ENCODE assay signal across 12 mouse cellular contexts in the genomic region with DNA sequence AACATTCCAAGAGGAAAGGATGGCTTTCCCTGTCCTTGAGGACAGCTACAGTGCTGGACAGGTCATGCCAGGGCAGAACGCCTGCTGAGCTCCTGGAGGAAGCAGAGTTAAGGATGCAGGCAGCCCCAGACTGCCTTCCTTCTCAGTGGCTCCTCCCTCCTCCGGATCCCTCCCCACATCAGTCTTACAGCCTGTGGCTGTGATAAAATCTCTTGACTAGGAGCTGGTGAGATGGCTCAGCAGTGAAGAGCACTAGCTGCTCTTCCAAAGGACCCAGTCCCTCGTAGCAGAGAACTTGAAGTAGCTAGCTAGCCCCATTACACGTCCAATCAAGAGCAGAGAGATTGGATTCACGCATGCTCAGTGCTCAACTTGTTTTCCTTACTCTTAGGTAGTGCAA. TPM values are rescaled to one million over a fixed set of nuclear protein-coding genes. Genes with fewer than 3 reads are reported as not detected.
A peak's percentile ranks its signal among the peaks of the same experiment; 100 is the strongest.
DNase-seq lines count a peak whose midpoint lies in the region; ATAC-seq lines count a peak whose summit lies in the region.
"Had no signal": no experiment of that assay in that cellular context is flagged by ENCODE, and none has a peak within 500 bp of the region (broad histone marks: within the 10 kb centered on the region; RNA-seq: fewer than 3 reads in every experiment).

No protein-coding gene starts in this region.

- WGBS in embryonic facial prominence, embryonic 12.5 days, result 44% methylated on average over 5 of the region's 5 CpGs
- 50% methylated on average over 5 of the region's 5 CpGs for WGBS in embryonic facial prominence, embryonic 10.5 days
- WGBS in liver, embryonic 11.5 days, result 46% methylated on average over 5 of the region's 5 CpGs

- intact Hi-C loops in left cerebral cortex, postnatal 4 days (cut with DNase I), result no loop called here

- no peaks in the 10 kb centered on the region for H3K9me3 ChIP-seq in embryonic facial prominence, embryonic 12.5 days
- H3K9me3 ChIP-seq in embryonic facial prominence, embryonic 10.5 days, result no peaks in the 10 kb centered on the region
- H3K9me3 ChIP-seq in liver, embryonic 11.5 days (ENCODE audit: control insufficient read depth, low read length), result no peaks in the 10 kb centered on the region
- H3K9me3 ChIP-seq: neural tube, embryonic 13.5 days had no signal

- no peak overlapping the region for H3K4me3 ChIP-seq in embryonic facial prominence, embryonic 12.5 days
- no peak overlapping the region for H3K4me3 ChIP-seq in embryonic facial prominence, embryonic 10.5 days
- no peak overlapping the region for H3K4me3 ChIP-seq in liver, embryonic 11.5 days (ENCODE audit: low read depth, low read length)
- H3K4me3 ChIP-seq: neural tube, embryonic 13.5 days had no signal

- ATAC-seq in embryonic facial prominence, embryonic 12.5 days (ENCODE audit: insufficient number of reproducible peaks, insufficient read depth, low FRiP score, low TSS enrichment), result 0 out of 2 replicates have a peak, but pooled peaks have one; percentile 18
- ATAC-seq in liver, embryonic 11.5 days (replicated peaks; ENCODE audit: low FRiP score), result peak; percentile 60; the same call in 1 of the 2 replicates

- peaks cover 24% of the 10 kb centered on the region for H3K4me1 ChIP-seq in embryonic facial prominence, embryonic 12.5 days
- H3K4me1 ChIP-seq in embryonic facial prominence, embryonic 10.5 days, result peaks cover 40% of the 10 kb centered on the region
- peaks cover 59% of the 10 kb centered on the region for H3K4me1 ChIP-seq in liver, embryonic 11.5 days (replicated peaks; ENCODE audit: control insufficient read depth, insufficient read depth, low read length)

- H3K9ac ChIP-seq in embryonic facial prominence, embryonic 12.5 days, result no peak overlapping the region
- no peak overlapping the region for H3K9ac ChIP-seq in liver, embryonic 11.5 days (ENCODE audit: low read depth, low read length)
- H3K9ac ChIP-seq: neural tube, embryonic 13.5 days had no signal

- no peak overlapping the region for H3K27ac ChIP-seq in embryonic facial prominence, embryonic 12.5 days
- no peak overlapping the region for H3K27ac ChIP-seq in embryonic facial prominence, embryonic 10.5 days (replicated peaks)
- no peak overlapping the region for H3K27ac ChIP-seq in liver, embryonic 11.5 days (ENCODE audit: low read depth, low read length)
- H3K27ac ChIP-seq: macrophage; neural tube, embryonic 13.5 days had no signal

- H3K36me3 ChIP-seq in embryonic facial prominence, embryonic 12.5 days, result no peaks in the 10 kb centered on the region
- H3K36me3 ChIP-seq in embryonic facial prominence, embryonic 10.5 days (replicated peaks), result no peaks in the 10 kb centered on the region
- no peaks in the 10 kb centered on the region for H3K36me3 ChIP-seq in liver, embryonic 11.5 days (ENCODE audit: control insufficient read depth, insufficient read depth, low read length)
- H3K36me3 ChIP-seq: neural tube, embryonic 13.5 days had no signal

- H3K4me2 ChIP-seq in embryonic facial prominence, embryonic 12.5 days (replicated peaks), result no peak overlapping the region
- no peak overlapping the region for H3K4me2 ChIP-seq in liver, embryonic 11.5 days
- H3K4me2 ChIP-seq: neural tube, embryonic 13.5 days had no signal

- no peak for DNase-seq in embryonic facial prominence, embryonic 10.5 days (ENCODE audit: low spot score)
- DNase-seq in spleen, postnatal 10 days (ENCODE audit: low spot score in 2 of 2), result peak; percentile 28 to 32
- DNase-seq in spleen, postnatal 36 days (ENCODE audit: low spot score in 2 of 2), result no peak
- no peak for DNase-seq in liver, embryonic 11.5 days (ENCODE audit: low spot score)
- peak; percentile 56 for DNase-seq in thymus, postnatal 25 days
- no peak for DNase-seq in cerebellum, postnatal 25 days
- DNase-seq in left cerebral cortex, postnatal 4 days, result no peak
- DNase-seq: embryo, embryonic 11 days; kidney, adult 18-20 months had no signal

- no peaks in the 10 kb centered on the region for H3K27me3 ChIP-seq in embryonic facial prominence, embryonic 12.5 days
- H3K27me3 ChIP-seq in embryonic facial prominence, embryonic 10.5 days (replicated peaks; ENCODE audit: low read depth, poor library complexity, severe bottlenecking), result no peaks in the 10 kb centered on the region
- no peaks in the 10 kb centered on the region for H3K27me3 ChIP-seq in liver, embryonic 11.5 days (replicated peaks; ENCODE audit: control insufficient read depth, insufficient read depth, low read length)
- H3K27me3 ChIP-seq: neural tube, embryonic 13.5 days had no signal

RNA-seq across cellular contexts. Expression of a gene that starts 15.6 kb away (rescaled TPM):
- polyA plus RNA-seq in embryonic facial prominence, embryonic 12.5 days (2016; fragmentation: Nextera tagmentation; extraction: Ambion mirVana), result 34.3 and 36.2 TPM in 2 replicates
- polyA plus RNA-seq in embryonic facial prominence, embryonic 10.5 days (2016; fragmentation: Nextera tagmentation; extraction: Ambion mirVana), result 18.8 and 20.1 TPM in 2 replicates
- 17.5 and 19.8 TPM in 2 replicates for polyA plus RNA-seq in liver, embryonic 11.5 days (2014; fragmentation: Nextera tagmentation; extraction: Ambion mirVana)
- total RNA-seq in left cerebral cortex, postnatal 4 days (2021), result 10 to 100 TPM; 11.7 to 12.4 TPM

Comparison
In these comparisons a context has a peak if more than half of its experiments do, and no peak if none do; other contexts are left out.
1. DNase-seq: peak in spleen, postnatal 10 days (2 of 2) and thymus, postnatal 25 days (single experiment); none in embryonic facial prominence, embryonic 10.5 days (single experiment), spleen, postnatal 36 days (0 of 2), liver, embryonic 11.5 days (single experiment), cerebellum, postnatal 25 days (0 of 2) and left cerebral cortex, postnatal 4 days (single experiment).